Mouse (Mus musculus) limb, embryonic 14.5 days (tissue): ENCODE measurements around the gene Abhd17a. TPM values are rescaled to one million over a fixed set of nuclear protein-coding genes. Genes with fewer than 3 reads are reported as not detected.

ENCODE experiments used
- ATAC-seq: fragments of 200-750 bp; cut with Nextera tagmentation; 2 replicates; pipeline ENCODE4 v1.8.0; 2017; ENCODE audit warnings: low read depth, moderate number of reproducible peaks, moderate TSS enrichment; ENCODE audit not compliant: low FRiP score
- DNase-seq: peaks from one replicate; pipeline ENCODE4 v3.0.0-alpha.2; 2015; ENCODE audit warnings: low spot score
- H3K27ac ChIP-seq: fragments of 300-500 bp; sonication (generic); replicated peaks from 2 replicates; pipeline ENCODE4 v1.5.1; 2014; ENCODE audit warnings: low read depth, mild to moderate bottlenecking, low read length, moderate library complexity, mixed read lengths
- H3K27me3 ChIP-seq: fragments of 300-500 bp; sonication (generic); 2 replicates; pipeline ENCODE4 v1.6.1; 2014; ENCODE audit warnings: low read length, mixed read lengths; ENCODE audit not compliant: control insufficient read depth, insufficient read depth
- H3K36me3 ChIP-seq: fragments of 300-500 bp; sonication (generic); 2 replicates; pipeline ENCODE4 v1.6.1; 2014; ENCODE audit warnings: mild to moderate bottlenecking, low read length, moderate library complexity, mixed read lengths; ENCODE audit not compliant: control insufficient read depth, insufficient read depth
- H3K4me1 ChIP-seq: fragments of 300-500 bp; sonication (generic); 2 replicates; pipeline ENCODE4 v1.6.1; 2014; ENCODE audit warnings: antibody characterized with exemption, low read length, mixed read lengths; ENCODE audit not compliant: control insufficient read depth, insufficient read depth
- H3K4me2 ChIP-seq: fragments of 300-500 bp; sonication (generic); replicated peaks from 2 replicates; pipeline ENCODE4 v1.6.1; 2014; ENCODE audit warnings: low read depth, mild to moderate bottlenecking, low read length, moderate library complexity; ENCODE audit not compliant: severe bottlenecking
- H3K4me3 ChIP-seq: fragments of 300-500 bp; sonication (generic); replicated peaks from 2 replicates; pipeline ENCODE4 v1.5.1; 2014; ENCODE audit warnings: low read length
- H3K9ac ChIP-seq: fragments of 300-500 bp; sonication (generic); 2 replicates; pipeline ENCODE4 v1.6.1; 2014; ENCODE audit warnings: mild to moderate bottlenecking, low read depth, low read length, moderate library complexity; ENCODE audit not compliant: severe bottlenecking
- H3K9me3 ChIP-seq: fragments of 300-500 bp; sonication (generic); 2 replicates; pipeline ENCODE4 v1.6.1; 2016; ENCODE audit warnings: low read length; ENCODE audit not compliant: control insufficient read depth
- POLR2A ChIP-seq: fragments of 200-500 bp; IDR thresholded peaks from 2 replicates; pipeline ENCODE4 v1.8.0; 2012; ENCODE audit warnings: inconsistent platforms, mild to moderate bottlenecking, moderate library complexity, borderline replicate concordance; ENCODE audit not compliant: insufficient read depth, insufficient read length; ENCODE audit errors: extremely low read depth
- WGBS: fragments of 180-500 bp; shearing (Covaris S2); extraction: QIAGEN DNeasy Blood & Tissue Kit; methylation state at CpG from one replicate; pipeline ENCODE4 v1.1.7; 2014; 5-methylcytosine and 5-hydroxymethylcytosine counted together
- polyA plus RNA-seq, 2 experiments: library from polyadenylated mRNA; depleted of rRNA in 1 of 2; stranded (reverse) in 1 of 2; unstranded in 1 of 2; fragments of >200 nt; fragmentation: Nextera tagmentation in 1 of 2; extraction: Ambion mirVana in 1 of 2; gene quantifications; 2 replicates each; pipeline versions ENCODE4 v1.2.1 to v1.2.3; 2012 to 2014

Gene Abhd17a
- polyA plus RNA-seq, 2 experiments: 116 to 129 TPM

GRCm38 (mm10) chr10:80543873-80544272 lies 46.3 kb downstream of the Abhd17a start:
- peaks cover 80% of the 10 kb centered on the region for H3K36me3 ChIP-seq
- no peaks in the 10 kb centered on the region for H3K9me3 ChIP-seq
- WGBS: 94% methylated on average over 14 of the region's 14 CpGs
- no peak for TF ChIP-seq POLR2A
- no peak overlapping the region for H3K4me2 ChIP-seq
- no peak for DNase-seq
- ATAC-seq: no peak
- H3K27ac ChIP-seq: no peak overlapping the region
- H3K4me1 ChIP-seq: peaks cover 3% of the 10 kb centered on the region; the same call in 1 of the 2 replicates
- H3K27me3 ChIP-seq: no peaks in the 10 kb centered on the region
- no peak overlapping the region for H3K4me3 ChIP-seq
- no peak overlapping the region for H3K9ac ChIP-seq

GRCm38 (mm10) chr10:80539493-80539892 lies 50.6 kb downstream of the Abhd17a start:
- ATAC-seq (no peak), DNase-seq (no peak)
- no peak overlapping the region for H3K9ac ChIP-seq
- peaks cover 3% of the 10 kb centered on the region; the same call in 1 of the 2 replicates for H3K4me1 ChIP-seq
- no peaks in the 10 kb centered on the region for H3K9me3 ChIP-seq
- no peak overlapping the region for H3K4me2 ChIP-seq
- peaks cover 36% of the 10 kb centered on the region for H3K36me3 ChIP-seq
- no peak for TF ChIP-seq POLR2A
- 50% methylated on average over 4 of the region's 5 CpGs for WGBS
- no peak overlapping the region for H3K27ac ChIP-seq
- peaks cover 32% of the 10 kb centered on the region; the same call in 1 of the 2 replicates for H3K27me3 ChIP-seq
- no peak overlapping the region for H3K4me3 ChIP-seq

DNA sequence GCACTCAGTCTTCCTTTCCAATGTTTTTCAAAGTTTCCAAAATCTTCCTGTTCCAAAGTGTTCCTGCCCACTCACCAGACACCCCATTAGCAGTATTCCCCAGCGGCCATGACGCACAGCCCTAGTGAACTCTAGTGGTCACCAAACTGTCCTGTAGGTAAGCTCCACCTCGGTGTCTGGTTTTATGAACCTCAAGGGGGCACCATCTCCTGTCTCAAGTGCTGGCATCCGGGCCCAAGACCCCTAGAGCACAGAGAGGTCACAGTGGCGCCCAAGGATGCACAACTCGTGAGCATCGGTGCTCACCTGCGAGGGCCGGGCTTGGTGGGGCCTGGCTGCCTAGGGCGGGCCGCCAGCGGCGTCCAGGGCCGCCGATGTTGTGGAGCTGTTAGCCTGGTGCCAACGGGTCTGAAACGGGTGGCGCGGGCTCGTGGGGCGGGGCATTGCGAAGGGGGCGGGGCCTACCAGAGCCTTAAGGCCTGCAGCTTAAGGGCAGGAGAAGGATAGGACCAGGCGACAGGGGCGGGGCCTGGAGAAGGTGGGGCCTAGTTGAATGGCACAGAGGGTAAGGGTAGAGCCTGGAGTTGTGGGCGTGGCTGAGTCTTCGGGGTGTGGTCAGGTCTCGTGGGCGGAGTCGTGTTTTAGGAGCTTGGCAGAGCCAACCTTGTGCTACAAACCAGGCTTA lies 51.3 kb downstream of the Abhd17a start, which contains the start of gene Atp8b3:
Gene Atp8b3 (minus strand): TSS at position 415 of the 685 bp plus-strand sequence.
- 4% methylated on average over 28 of the region's 30 CpGs for WGBS

DNA sequence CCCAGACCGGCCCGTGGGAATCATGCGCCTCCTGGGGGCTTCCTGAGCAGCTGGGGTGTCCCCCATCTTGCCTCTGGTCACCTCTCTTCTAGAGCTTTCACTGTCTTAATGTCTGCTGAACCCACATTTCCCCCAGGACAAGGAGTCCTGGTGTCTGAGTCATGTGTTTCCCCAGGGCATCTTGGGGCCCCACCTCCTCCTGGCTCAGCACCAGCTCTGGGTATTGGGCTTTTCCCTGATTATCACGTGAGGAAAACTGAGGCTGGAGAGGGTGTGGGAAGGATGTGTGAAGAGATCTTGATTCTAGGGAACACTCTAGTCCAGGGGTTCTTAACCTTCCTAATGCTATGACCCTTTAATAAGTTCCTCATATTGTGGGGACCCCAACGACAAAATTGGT lies 52.0 kb downstream of the Abhd17a start:
- no peak overlapping the region for H3K4me3 ChIP-seq
- WGBS: 49% methylated on average over 5 of the region's 5 CpGs
- peaks cover 23% of the 10 kb centered on the region for H3K36me3 ChIP-seq
- H3K27me3 ChIP-seq: peaks cover 32% of the 10 kb centered on the region; the same call in 1 of the 2 replicates
- H3K4me1 ChIP-seq: peaks cover 3% of the 10 kb centered on the region; the same call in 1 of the 2 replicates
- H3K4me2 ChIP-seq: no peak overlapping the region
- ATAC-seq (no peak), DNase-seq (no peak)
- no peak for TF ChIP-seq POLR2A
- no peaks in the 10 kb centered on the region for H3K9me3 ChIP-seq
- no peak overlapping the region for H3K27ac ChIP-seq
- no peak overlapping the region for H3K9ac ChIP-seq

More for the DNA sequence above, 51.3 kb downstream of the Abhd17a start, which contains the start of gene Atp8b3:
- Histone ChIP-seq H3K4me2 (peak within 1 kb of the TSS; percentile 37), H3K27me3 (peaks cover 32% of the 10 kb centered on the region; the same call in 1 of the 2 replicates), H3K9me3 (no peaks in the 10 kb centered on the region), H3K36me3 (peaks cover 30% of the 10 kb centered on the region), H3K4me3 (0 out of 2 replicates have a peak within 1 kb of the TSS, but pooled peaks have one; percentile 7), H3K27ac (no peak within 1 kb of the TSS), H3K9ac (no peak within 1 kb of the TSS), H3K4me1 (peaks cover 3% of the 10 kb centered on the region; the same call in 1 of the 2 replicates)
- ATAC-seq (0 out of 2 replicates have a peak, but pooled peaks have one; percentile 21), DNase-seq (peak; percentile 55)
- no peak for TF ChIP-seq POLR2A

GRCm38 (mm10) chr10:80535711-80536110 lies 54.4 kb downstream of the Abhd17a start:
- H3K4me2 ChIP-seq: no peak overlapping the region
- ATAC-seq: no peak
- 10% methylated on average over 13 of the region's 13 CpGs for WGBS
- no peak overlapping the region for H3K27ac ChIP-seq
- no peaks in the 10 kb centered on the region for H3K9me3 ChIP-seq
- peaks cover 3% of the 10 kb centered on the region; the same call in 1 of the 2 replicates for H3K4me1 ChIP-seq
- no peak for TF ChIP-seq POLR2A
- no peak overlapping the region for H3K4me3 ChIP-seq
- no peak for DNase-seq
- peaks cover 32% of the 10 kb centered on the region; the same call in 1 of the 2 replicates for H3K27me3 ChIP-seq
- no peak overlapping the region for H3K9ac ChIP-seq
- H3K36me3 ChIP-seq: no peaks in the 10 kb centered on the region
